Comparison of ENCODE assay signal across 22 mouse cellular contexts in the genomic region with DNA sequence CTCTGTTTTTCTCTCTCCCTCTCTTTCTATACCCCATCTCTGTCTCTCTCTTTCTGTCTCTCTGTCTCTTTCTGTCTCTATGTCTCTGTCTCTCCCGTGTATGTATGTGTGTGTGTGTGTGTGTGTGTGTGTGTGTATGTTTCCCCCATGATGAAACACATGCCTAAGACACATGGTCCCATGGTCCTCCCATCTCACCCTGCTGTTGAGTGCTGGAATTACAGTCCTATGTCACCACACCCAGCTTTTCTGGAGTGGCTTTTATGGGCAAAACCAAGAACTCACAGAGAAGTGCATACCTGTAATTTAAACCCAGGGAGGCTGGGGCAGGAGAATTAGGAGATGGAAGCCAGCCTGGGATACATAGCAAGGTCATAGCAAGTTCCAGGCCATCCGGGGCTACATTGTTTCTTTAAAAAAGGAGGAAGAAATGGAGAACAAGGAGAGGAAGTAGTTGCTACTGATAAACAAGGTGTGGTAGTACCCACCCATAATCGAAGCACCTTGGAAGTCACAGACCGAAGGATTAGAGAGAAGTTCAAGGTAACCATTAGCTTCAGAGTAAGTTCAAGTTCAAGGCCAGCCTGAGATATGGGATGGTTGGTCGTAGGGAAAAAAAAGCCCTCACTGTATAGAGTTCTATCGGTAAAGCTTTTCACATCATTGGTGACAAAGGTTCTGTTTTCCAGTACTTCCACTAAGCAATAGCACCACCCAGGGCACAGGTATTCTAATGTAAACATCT. TPM values are rescaled to one million over a fixed set of nuclear protein-coding genes. Genes with fewer than 3 reads are reported as not detected.
A peak's percentile ranks its signal among the peaks of the same experiment; 100 is the strongest.
DNase-seq lines count a peak whose midpoint lies in the region; ATAC-seq and TF ChIP-seq lines count a peak whose summit lies in the region.
"Had no signal": no experiment of that assay in that cellular context is flagged by ENCODE, and none has a peak within 500 bp of the region (broad histone marks: within the 10 kb centered on the region; RNA-seq: fewer than 3 reads in every experiment).

No protein-coding gene starts in this region.

- H3K9me3 ChIP-seq in lung, postnatal 0 days (ENCODE audit: low read length): no peaks in the 10 kb centered on the region
- H3K9me3 ChIP-seq in stomach, postnatal 0 days (ENCODE audit: control insufficient read depth, low read length): no peaks in the 10 kb centered on the region
- H3K9me3 ChIP-seq: forebrain, embryonic 10.5 days; heart, embryonic 12.5 days; megakaryocyte, embryonic 14.5 days; neural tube, embryonic 12.5 days; stomach, embryonic 15.5 days had no signal

- no peaks in the 10 kb centered on the region for H3K4me1 ChIP-seq in lung, postnatal 0 days (ENCODE audit: insufficient read depth, low read depth, low read length)
- no peaks in the 10 kb centered on the region for H3K4me1 ChIP-seq in stomach, postnatal 0 days (replicated peaks; ENCODE audit: control insufficient read depth, insufficient read depth)
- H3K4me1 ChIP-seq: forebrain, embryonic 10.5 days; heart, embryonic 12.5 days; megakaryocyte, embryonic 14.5 days; neural tube, embryonic 12.5 days; stomach, embryonic 15.5 days had no signal

- no peaks in the 10 kb centered on the region for H3K36me3 ChIP-seq in lung, postnatal 0 days (ENCODE audit: insufficient read depth, low read length)
- H3K36me3 ChIP-seq in stomach, postnatal 0 days (ENCODE audit: control insufficient read depth, insufficient read depth, low read length): no peaks in the 10 kb centered on the region
- H3K36me3 ChIP-seq: forebrain, embryonic 10.5 days; heart, embryonic 12.5 days; neural tube, embryonic 12.5 days; stomach, embryonic 15.5 days had no signal

- no peak for ATAC-seq in lung, postnatal 0 days
- no peak for ATAC-seq in stomach, postnatal 0 days (ENCODE audit: low FRiP score, low TSS enrichment)
- ATAC-seq: hindbrain, embryonic 16.5 days had no signal

- H3K27me3 ChIP-seq in lung, postnatal 0 days (replicated peaks; ENCODE audit: insufficient read depth, low read length): no peaks in the 10 kb centered on the region
- no peaks in the 10 kb centered on the region for H3K27me3 ChIP-seq in stomach, postnatal 0 days (ENCODE audit: control insufficient read depth, insufficient read depth, low read length)
- H3K27me3 ChIP-seq: heart, embryonic 12.5 days; megakaryocyte, embryonic 14.5 days; neural tube, embryonic 12.5 days; stomach, embryonic 15.5 days had no signal

- no peak for TF ChIP-seq EP300 in lung, postnatal 0 days (IDR thresholded peaks at IDR 0.05)
- TF ChIP-seq EP300 in stomach, postnatal 0 days (optimal IDR thresholded peaks at IDR 0.05): no peak

- 82% methylated on average over 6 of the region's 6 CpGs for WGBS in lung, postnatal 0 days
- 79% methylated on average over 6 of the region's 6 CpGs for WGBS in stomach, postnatal 0 days

- no peak overlapping the region for H3K9ac ChIP-seq in lung, postnatal 0 days (replicated peaks; ENCODE audit: low read depth)
- no peak overlapping the region for H3K9ac ChIP-seq in stomach, postnatal 0 days (ENCODE audit: low read length)
- H3K9ac ChIP-seq: heart, embryonic 12.5 days; neural tube, embryonic 12.5 days; stomach, embryonic 15.5 days had no signal

- no peak for DNase-seq in lung, postnatal 0 days (ENCODE audit: low spot score)
- DNase-seq in lung, postnatal 14 days: no peak
- peak; percentile 25 for DNase-seq in NIH3T3 (ENCODE audit: low read depth)
- DNase-seq in c-Kit-positive CD71-positive TER-119-negative erythroid progenitor cells, embryonic 14.5 days (ENCODE audit: low read depth): peak; percentile 1
- no peak for DNase-seq in stomach, postnatal 0 days (ENCODE audit: low spot score)
- no peak for DNase-seq in frontal cortex, postnatal 14 days (ENCODE audit: low spot score in 2 of 2)
- no peak for DNase-seq in gastrocnemius, adult 8-10 months (ENCODE audit: low spot score in 2 of 2)
- DNase-seq: adrenal gland, postnatal 10 days; cerebellum, adult 2 months; gastrocnemius, postnatal 25 days; heart, postnatal 36 days; kidney, adult 18-20 months; kidney, postnatal 36 days; layer of hippocampus, adult 9-11 months; lung, adult 2 months; spleen, adult 18-20 months had no signal

- no peak overlapping the region for H3K27ac ChIP-seq in lung, postnatal 0 days (ENCODE audit: low read length)
- 0 out of 2 replicates have a peak overlapping the region, but pooled peaks have one; percentile 40 for H3K27ac ChIP-seq in stomach, postnatal 0 days (replicated peaks)
- H3K27ac ChIP-seq: forebrain, embryonic 10.5 days; neural tube, embryonic 12.5 days; stomach, embryonic 15.5 days had no signal

- H3K4me3 ChIP-seq in lung, postnatal 0 days (ENCODE audit: low read depth, low read length): no peak overlapping the region
- no peak overlapping the region for H3K4me3 ChIP-seq in stomach, postnatal 0 days (ENCODE audit: low read depth, low read length)
- H3K4me3 ChIP-seq: forebrain, embryonic 10.5 days; heart, embryonic 12.5 days; megakaryocyte, embryonic 14.5 days; neural tube, embryonic 12.5 days; stomach, embryonic 15.5 days had no signal

- peak; percentile 40; the same call in 1 of the 2 replicates for TF ChIP-seq CTCF in lung, postnatal 0 days (IDR thresholded peaks at IDR 0.05)
- TF ChIP-seq CTCF in stomach, postnatal 0 days (IDR thresholded peaks at IDR 0.05; ENCODE audit: low read depth): peak; percentile 37

- no peak overlapping the region for H3K4me2 ChIP-seq in lung, postnatal 0 days (replicated peaks; ENCODE audit: low read depth, low read length)
- H3K4me2 ChIP-seq in stomach, postnatal 0 days (replicated peaks; ENCODE audit: low read depth): no peak overlapping the region
- H3K4me2 ChIP-seq: heart, embryonic 12.5 days; neural tube, embryonic 12.5 days; stomach, embryonic 15.5 days had no signal

RNA-seq across cellular contexts. Expression of a gene that starts 29.4 kb away (rescaled TPM):
- polyA plus RNA-seq in lung, postnatal 0 days (2015; fragmentation: Nextera tagmentation; extraction: Ambion mirVana): 142 and 218 TPM in 2 replicates
- polyA plus RNA-seq in stomach, postnatal 0 days (2015; fragmentation: Nextera tagmentation; extraction: Ambion mirVana): 136 and 141 TPM in 2 replicates
- 1 to 10 TPM; 4.6 to 9.8 (median 7.2) TPM for total RNA-seq in gastrocnemius, adult 8-10 months (2022)

Comparison
In these comparisons a context has a peak if more than half of its experiments do, and no peak if none do; other contexts are left out.
1. DNase-seq: peak in NIH3T3 (single experiment) and c-Kit-positive CD71-positive TER-119-negative erythroid progenitor cells, embryonic 14.5 days (single experiment); none in lung, postnatal 0 days (single experiment), lung, postnatal 14 days (single experiment), stomach, postnatal 0 days (single experiment), frontal cortex, postnatal 14 days (0 of 2) and gastrocnemius, adult 8-10 months (0 of 2).